Mouse (Mus musculus) c-Kit-negative CD71-positive TER-119-positive erythroid progenitor cells, embryonic 14.5 days (primary cell): ENCODE data around the gene Ppp1r14a.
A peak's percentile ranks its signal among the peaks of the same experiment; 100 is the strongest.

Source experiments
- DNase-seq: peaks from one replicate; pipeline ENCODE4 v3.0.0-alpha.2; 2013; ENCODE audit warnings: low read depth, low spot score

Gene Ppp1r14a

DNA sequence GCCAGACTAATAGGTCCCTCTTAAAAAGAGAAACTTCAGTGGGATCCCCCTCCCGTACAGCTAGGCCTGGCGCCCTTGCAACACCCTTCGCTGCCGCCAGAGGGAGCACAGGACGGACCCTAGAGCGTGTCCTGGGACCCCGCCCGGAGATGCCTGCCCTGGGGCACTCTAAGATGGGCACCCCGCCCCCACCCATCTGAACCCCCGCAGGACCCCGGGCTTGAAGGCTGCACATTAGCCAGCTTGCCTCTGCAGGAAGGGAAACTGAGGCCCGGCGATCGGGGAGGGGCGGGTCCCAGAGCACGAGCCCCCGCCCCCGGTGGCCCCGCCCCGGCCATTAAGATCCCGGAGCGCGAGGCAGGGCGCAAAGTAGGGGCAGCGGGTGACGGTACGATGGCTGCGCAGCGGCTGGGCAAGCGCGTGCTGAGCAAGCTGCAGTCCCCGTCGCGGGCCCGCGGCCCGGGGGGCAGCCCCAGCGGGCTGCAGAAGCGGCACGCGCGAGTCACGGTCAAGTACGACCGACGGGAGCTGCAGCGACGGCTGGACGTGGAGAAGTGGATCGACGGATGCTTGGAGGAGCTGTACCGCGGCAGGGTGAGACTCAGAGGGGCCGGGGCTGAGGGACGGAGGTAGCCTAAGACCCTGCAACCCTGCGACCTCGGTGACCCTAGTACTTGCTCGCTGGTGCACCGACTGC lies at the start of gene Ppp1r14a:
Ppp1r14a (plus strand) TSS at position 367 of the 697 bp plus-strand sequence.
- DNase-seq, result no peak

GRCm38 (mm10) chr7:29244732-29245416 lies 44.2 kb upstream of the Ppp1r14a start:
- no peak for DNase-seq

DNA sequence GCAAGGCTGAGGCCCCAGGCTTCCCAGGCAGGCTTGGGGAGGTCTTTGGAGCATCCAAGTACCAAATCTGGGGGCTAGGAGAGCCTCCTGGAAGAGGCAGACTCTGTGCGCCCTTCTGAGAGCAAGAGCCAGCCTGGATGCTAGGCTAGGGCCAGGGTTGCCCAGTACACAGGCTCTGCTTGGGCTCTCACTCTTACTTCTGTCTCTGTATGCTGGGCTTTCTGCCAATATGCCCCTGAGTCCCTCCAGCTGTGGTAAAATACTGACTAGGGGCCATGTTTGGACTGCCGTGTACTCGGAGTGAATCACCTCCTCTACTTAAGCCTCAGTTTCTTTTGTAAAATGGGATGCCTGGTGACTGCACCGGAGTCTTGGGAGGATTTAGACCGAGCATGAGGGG lies 43.1 kb upstream of the Ppp1r14a start:
- DNase-seq, result no peak

DNA sequence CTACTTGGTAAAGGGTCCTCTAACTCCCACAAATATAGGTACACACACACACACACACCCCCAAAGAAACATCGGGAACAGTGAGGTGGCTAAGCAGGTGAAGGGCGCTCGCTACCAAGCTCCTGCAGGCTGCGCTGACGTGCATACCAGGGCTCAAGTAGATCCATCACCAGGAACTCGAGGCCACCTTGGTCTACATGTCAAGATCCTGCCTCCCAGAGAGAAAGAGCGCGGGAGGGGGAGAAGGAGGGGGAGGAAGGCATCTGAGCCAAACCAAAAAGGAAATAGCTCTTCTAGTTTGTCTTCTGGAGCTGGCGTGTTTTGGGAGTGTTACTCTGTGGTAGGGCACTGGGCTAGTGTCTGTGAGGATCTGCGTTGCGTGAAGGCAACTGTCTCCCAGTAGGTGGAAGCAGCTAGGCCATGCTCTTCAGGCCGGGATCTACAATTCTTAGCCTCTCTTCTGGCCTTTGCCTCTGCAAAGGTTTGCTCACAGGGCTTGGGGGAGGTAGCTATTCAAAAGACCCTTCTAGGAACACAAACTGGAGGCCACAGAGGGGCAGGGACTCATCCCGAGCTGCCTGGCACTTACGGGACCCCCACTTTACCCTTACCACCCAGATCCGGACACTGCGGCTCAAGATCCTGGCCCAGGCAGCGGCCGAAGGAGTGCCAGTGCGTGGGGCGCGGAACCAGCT lies 42.3 kb upstream of the Ppp1r14a start:
- no peak for DNase-seq

- peak; percentile 50 for DNase-seq
Observed at GRCm38 (mm10) chr7:29247314-29247700, 41.8 kb upstream of the Ppp1r14a start.

GRCm38 (mm10) chr7:29247706-29248105 lies 41.4 kb upstream of the Ppp1r14a start:
- no peak for DNase-seq

GRCm38 (mm10) chr7:29248261-29248841 lies 40.8 kb upstream of the Ppp1r14a start, which contains the start of gene 2200002D01Rik:
Gene 2200002D01Rik (minus strand): TSS chr7:29248466.
- no peak for DNase-seq

DNA sequence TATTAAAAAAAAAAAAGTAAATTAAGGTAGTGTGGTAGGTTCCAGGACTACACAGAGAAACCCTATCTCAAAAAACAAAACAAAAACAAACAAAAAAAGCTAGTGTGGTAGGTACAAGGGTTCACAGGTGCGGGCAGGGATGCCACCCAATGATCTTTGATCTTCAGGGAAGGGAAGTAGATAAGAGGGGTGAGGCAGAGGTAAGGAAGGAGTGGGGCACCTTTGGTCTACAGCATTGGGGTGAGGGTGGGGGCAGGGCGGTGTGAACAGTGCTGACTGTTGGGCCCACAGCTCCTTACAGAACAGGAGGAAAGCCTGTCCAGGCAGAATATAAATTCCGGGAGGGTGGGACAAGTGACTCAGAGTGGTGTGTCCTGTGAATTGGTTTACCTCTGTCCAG lies 37.9 kb upstream of the Ppp1r14a start:
- no peak for DNase-seq

DNA sequence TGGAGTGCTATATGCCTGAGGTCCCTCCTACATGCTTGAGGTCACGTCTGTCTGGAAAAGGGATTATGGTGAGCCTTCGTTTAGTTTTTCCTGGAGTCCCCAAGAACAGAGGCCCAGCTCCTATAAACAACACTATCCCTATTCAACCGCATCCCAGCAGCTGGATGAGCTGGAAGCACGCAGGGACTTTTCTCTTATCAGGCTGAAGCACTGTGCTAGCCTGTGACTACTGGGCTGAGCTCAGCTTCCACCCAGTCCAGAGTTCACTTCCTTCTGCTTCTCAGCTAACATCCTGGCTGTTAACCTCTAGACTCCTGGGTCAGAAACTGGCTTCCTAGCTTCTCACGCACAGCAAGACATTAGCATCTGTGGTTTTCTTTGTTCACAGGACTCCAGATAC lies 35.3 kb upstream of the Ppp1r14a start:
- DNase-seq, result no peak

DNA sequence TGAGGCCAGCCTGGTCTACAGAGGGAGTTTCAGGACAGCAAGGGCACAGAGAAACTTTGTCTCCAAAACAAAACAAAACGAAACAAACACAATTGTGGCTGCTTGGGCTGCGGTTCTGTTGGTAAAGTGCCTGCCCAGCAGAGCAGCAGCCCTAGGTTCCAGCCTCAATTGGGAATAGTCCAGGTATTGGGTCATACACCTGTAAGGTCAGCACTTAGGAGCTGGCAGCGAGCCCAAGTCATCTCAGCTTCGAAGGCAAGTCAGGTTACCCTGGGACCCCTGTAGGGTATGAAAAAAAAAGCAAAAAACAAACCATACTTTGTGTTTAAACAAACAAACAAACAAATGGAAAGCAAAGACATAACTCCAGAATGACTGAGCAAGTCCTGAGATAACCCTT lies 33.2 kb upstream of the Ppp1r14a start:
- DNase-seq, result no peak

DNA sequence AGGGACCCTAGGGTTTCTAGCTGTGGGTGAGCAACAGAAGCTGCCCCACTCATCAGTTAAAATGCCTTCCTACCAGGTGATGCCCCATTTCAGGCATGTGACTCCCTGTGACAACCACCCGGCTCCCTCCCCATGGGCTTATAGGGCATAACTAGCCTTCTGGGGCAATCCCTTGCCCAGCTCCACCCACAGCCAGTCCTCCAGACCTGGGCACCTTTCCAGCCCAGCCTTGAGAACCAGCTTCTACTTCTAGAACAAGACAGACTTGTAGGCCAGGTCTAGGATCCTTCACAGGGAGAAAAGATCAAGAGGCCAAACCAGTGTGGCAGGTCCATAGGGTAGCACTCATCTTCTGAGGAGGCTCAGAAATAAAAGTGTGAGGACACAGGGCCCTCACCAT lies 31.7 kb upstream of the Ppp1r14a start:
- no peak for DNase-seq

DNA sequence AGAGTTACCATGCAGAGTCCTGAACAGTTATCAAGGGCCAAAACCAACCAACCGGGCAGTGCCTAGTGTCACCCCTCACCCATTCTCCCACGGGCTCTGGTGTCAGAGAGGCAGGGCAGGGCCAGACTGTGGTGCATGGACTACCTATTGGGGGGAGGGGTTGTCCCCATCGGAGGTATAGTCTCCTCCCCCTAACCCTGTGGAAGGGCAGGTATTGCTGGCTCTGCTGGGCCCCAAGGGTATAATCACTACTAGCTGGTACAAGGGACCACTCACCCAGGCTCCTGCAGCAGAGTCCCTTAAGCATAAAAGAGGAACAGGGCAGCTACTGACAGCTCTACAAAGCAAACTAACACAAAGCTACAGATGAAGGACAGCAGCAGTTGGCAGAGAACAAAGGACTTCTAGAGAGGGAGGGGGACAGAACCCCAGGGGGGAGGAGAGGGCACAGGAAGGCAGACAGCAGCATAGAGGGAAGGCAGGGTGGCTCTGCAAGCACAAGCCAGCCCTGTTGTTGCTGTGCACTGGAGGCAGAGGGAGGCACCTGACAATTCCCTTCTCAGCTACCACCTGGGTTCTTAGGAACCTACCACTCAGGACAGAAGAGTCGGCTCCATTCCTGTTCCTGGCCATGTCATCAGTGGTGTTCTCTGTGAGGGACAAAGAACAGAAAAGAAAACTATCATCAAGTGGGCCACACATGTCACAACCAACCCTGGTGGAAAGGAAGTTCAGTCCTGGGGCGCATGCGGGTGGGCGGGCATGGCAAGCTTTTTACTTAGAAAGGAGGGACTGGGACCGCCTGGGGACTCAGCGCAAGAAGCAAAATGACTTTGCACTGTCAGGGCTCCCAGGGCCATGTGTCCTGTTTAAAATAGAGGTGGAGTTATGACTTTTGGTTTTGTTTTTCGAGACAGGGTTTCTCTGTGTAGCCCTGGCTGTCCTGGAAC lies 29.1 kb upstream of the Ppp1r14a start:
- no peak for DNase-seq

DNA sequence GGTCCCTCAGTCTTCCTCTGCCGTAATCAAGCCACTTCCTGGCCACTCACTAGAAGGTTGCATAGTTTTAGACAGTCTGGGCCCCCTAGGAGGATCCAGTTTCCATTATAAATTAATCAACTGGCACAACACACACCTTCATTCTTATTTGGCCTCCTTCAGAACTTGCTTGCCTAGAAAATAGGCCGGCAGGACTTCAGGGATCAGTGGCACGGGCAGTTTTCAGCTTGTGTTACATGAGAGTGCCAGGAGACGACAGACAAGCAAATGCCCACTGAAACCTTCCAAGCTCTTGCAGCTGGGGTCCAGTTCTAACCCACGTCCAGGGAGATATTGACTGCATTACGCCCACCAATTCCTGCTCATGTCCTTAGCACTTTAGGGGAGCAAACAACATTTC lies 27.0 kb upstream of the Ppp1r14a start:
- no peak for DNase-seq

DNA sequence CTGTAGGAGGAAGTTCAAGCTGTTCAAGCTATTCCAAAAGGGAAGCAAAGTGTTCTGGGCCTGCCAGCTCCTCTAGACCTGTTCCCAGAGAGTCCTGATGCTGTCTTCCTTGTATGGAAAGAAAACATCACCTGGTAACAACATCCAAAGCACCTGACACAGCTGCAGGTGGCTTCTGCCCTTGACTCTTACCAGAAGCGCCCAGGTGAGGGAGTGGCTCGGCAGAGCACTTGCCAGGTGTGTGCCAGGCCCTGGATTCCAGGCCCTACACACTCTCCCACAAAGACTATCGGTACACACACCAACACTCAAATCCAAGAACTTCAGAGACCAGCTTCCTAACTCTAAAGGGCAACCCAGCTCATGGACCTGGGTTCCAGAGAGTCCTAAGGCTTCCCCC lies 25.3 kb upstream of the Ppp1r14a start:
- no peak for DNase-seq

DNA sequence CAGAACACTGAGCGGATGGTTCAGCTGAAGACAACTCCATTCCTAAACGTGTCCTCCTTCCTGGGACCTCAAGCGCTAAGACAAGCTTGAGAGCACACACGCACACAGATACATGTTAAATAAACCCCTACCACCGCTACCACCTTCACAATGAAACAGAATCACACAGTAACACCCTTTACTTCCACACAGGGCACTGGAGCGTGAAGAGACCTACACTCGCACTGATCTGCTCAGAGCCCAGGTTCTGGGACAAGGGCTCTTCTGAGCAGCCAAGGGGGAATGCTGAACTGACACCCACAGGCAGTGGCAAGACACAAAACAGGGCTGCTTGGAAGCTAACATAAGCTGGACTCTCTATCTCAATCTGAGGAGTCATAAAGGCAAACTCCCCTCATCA lies 23.5 kb upstream of the Ppp1r14a start:
- DNase-seq, result no peak

DNA sequence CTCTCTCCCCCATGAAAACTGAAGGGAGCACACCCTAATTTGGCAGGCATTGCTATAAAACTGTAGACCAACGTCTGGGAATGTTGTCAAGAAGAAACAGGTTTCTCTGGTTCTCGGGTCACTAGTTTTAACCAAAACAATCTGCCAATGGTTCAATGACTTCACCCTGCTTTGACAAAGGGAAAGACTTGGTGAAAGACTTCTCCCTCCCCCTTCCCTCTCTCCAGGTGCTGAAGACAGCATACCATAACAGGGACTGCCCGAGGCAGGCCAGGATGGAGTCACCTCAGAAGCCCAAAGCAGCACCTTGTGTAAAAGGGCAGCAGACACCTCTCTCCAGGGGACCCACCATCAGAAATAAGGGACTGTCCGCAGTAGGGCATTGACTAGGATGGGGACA lies 22.2 kb upstream of the Ppp1r14a start:
- DNase-seq, result no peak

DNA sequence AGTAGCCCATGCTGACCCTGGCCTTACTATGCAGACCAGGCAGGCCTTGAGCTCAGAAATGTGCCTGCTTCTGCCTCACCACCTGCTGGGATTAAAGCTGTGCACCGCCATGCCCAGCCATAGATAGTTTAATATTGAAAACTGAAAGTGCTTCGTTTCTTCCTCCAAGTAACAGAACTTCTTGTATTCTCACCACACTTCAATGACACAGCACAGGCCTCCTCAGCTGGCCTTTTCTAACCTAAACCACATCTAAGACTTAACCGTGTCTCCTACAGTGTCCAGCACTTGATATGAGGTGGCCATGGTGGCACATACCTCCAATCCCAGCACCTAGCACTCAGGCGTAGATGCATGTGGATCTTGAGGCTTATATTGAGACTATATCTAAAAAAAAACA lies 18.7 kb upstream of the Ppp1r14a start:
- no peak for DNase-seq

DNA sequence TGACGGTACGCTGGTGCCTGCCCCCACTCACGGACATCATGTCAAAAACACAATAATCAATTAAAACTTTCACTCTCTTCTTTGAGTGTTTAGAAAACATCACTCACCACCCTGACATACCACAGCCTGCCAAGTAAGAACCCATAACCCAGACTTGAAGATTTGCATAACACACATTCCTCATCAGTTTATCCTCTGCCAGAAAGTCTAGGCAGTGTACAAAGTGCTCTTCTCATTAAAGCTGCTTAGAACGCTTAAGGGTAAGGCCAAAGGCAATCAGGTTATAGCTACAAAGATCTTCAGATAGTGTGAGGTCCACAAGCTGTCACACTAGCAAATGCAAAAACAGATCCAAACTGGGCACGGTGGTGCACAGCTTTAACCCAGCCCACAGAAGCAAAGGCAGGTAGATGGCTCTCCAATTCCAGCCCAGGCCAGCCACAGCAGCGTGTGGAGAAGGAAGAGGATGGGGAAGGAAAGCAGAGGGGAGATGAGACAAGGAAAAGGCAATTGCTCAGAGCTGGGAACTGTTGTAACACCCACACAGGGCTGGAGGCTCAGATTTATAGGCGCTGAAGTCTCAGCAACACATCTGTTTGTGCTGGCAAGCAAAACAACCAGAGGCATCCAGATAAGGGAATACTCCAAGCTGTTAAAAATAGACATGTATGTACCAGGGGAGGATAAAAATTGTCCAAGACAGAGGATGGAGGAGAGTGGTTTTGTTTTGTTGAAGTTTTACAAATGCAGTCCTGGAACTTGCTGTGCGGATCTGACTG lies 17.2 kb upstream of the Ppp1r14a start:
- no peak for DNase-seq

GRCm38 (mm10) chr7:29276715-29277114 lies 12.4 kb upstream of the Ppp1r14a start:
- no peak for DNase-seq

GRCm38 (mm10) chr7:29277510-29277909 lies 11.6 kb upstream of the Ppp1r14a start:
- no peak for DNase-seq
